Mouse (Mus musculus) effector memory CD4-positive, alpha-beta T cell, adult 7 months (primary cell): ENCODE data around the gene Lgals3bp. TPM values are rescaled to one million over a fixed set of nuclear protein-coding genes. Genes with fewer than 3 reads are reported as not detected.

Experiments
- polyA plus RNA-seq: library from polyadenylated mRNA; unstranded; fragments of 100-300 nt; shearing (Covaris generic); gene quantifications from one replicate; pipeline ENCODE4 v1.2.1, GENCODE M21; 2017

Lgals3bp gene
- 83.4 TPM for polyA plus RNA-seq

GRCm38 (mm10) chr11:118401760-118402280, at the start of gene Lgals3bp:
TSS of gene Lgals3bp (minus strand) at chr11:118402092.

DNA sequence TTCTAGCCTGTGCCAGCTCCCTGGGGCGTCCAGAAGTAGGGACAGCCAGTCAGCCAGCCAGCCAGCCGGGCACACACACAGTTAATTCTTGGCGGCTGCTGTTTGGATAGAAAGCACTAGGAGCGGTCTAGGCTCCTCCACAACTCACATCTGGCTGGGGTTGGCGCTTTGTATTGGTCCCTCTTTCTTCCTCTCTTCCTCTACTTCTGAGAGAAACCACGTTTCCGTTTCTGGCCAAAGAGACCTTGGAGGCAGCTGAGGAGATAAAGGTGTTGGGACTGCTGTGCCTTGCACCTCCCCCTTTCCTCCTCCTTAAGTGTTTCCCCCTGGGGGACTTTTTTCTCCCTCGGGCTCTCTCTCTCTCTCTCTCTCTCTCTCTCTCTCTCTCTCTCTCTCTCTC, 26.1 kb upstream of the Lgals3bp start, which contains the start of gene C1qtnf1:
Gene C1qtnf1 (plus strand): TSS at position 218 of the 400 bp plus-strand sequence.

DNA sequence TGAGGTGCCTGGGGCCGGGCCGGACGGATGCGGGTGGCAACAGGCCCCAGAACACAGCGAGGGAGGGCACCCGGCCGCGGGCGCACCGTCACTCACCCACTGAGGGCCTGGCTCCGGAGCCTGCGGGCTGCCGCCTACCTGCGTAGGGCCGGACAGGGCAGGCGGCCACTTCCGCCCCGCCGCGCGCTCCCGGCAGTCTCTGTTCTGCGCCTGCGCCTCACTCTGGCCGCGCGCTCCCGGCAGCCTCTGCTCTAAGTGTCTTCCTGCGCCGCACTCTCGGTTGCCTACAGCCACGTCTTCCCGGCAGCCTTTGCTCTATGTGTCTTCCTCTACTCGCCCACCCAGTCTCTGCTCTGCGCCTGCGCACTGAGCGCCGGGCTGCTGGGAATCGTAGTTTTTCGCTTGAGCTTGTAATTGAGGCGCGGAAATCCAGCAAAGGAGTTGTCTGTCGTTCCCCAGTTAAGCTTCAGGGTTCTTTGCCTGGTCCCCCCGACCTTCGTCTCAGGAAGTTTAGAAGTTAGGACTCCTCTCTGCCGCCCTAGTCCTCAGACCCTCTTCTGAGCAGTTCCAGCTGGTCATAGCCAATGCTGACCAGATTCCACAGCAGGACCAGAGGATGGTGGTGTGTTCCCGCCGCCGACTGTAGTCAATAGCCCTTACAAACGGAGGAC, 17.1 kb upstream of the Lgals3bp start, which contains the start of gene Cant1:
Gene Cant1 (minus strand): TSS at position 253 of the 671 bp plus-strand sequence.

GRCm38 (mm10) chr11:118355640-118356039, 46.3 kb downstream of the Lgals3bp start, which contains the start of gene Timp2:
TSS of gene Timp2 (minus strand) at chr11:118355740.

Other genes with a start within 250 kb of the Lgals3bp start
- gene Cyth1, start 153.5 kb downstream of the Lgals3bp start, polyA plus RNA-seq, result 209 TPM
- 58.1 TPM for gene Usp36, start 111.8 kb downstream of the Lgals3bp start, polyA plus RNA-seq
- not detected for gene Cep295nl, start 59.6 kb downstream of the Lgals3bp start, polyA plus RNA-seq
- 12.6 TPM for gene Timp2, start 46.4 kb downstream of the Lgals3bp start, polyA plus RNA-seq
- gene Cant1, start 17.0 kb upstream of the Lgals3bp start, polyA plus RNA-seq, result 44.2 TPM
- gene C1qtnf1, start 26.1 kb upstream of the Lgals3bp start, polyA plus RNA-seq, result not detected
- gene Engase, start 74.7 kb upstream of the Lgals3bp start, polyA plus RNA-seq, result 8.0 TPM